Mouse (Mus musculus) liver, embryonic 11.5 days (tissue): ENCODE data around the gene Scfd2. TPM values are rescaled to one million over a fixed set of nuclear protein-coding genes. Genes with fewer than 3 reads are reported as not detected.

ENCODE experiments used
- ATAC-seq: fragments of 200-750 bp; cut with Nextera tagmentation; replicated peaks from 2 replicates; pipeline ENCODE4 v1.8.0; 2017; ENCODE audit warnings: moderate number of reproducible peaks, mild to moderate bottlenecking, moderate TSS enrichment, moderate library complexity; ENCODE audit not compliant: low FRiP score
- DNase-seq: peaks from one replicate; pipeline ENCODE4 v3.0.0-alpha.2; 2017; ENCODE audit warnings: low spot score
- H3K27ac ChIP-seq: fragments of 300-500 bp; sonication (generic); 2 replicates; pipeline ENCODE4 v1.5.1; 2014; ENCODE audit warnings: mild to moderate bottlenecking, low read depth, low read length, control low read depth
- H3K27me3 ChIP-seq: fragments of 300-500 bp; sonication (generic); replicated peaks from 2 replicates; pipeline ENCODE4 v1.6.1; 2014; ENCODE audit warnings: low read length, mixed read lengths; ENCODE audit not compliant: control insufficient read depth, insufficient read depth
- H3K36me3 ChIP-seq: fragments of 300-500 bp; sonication (generic); 2 replicates; pipeline ENCODE4 v1.6.1; 2014; ENCODE audit warnings: mild to moderate bottlenecking, low read length, moderate library complexity, mixed read lengths; ENCODE audit not compliant: control insufficient read depth, insufficient read depth
- H3K4me1 ChIP-seq: fragments of 300-500 bp; sonication (generic); replicated peaks from 2 replicates; pipeline ENCODE4 v1.6.1; 2014; ENCODE audit warnings: low read length, mixed read lengths; ENCODE audit not compliant: control insufficient read depth, insufficient read depth
- H3K4me2 ChIP-seq: fragments of 300-500 bp; sonication (generic); 2 replicates; pipeline ENCODE4 v1.6.1; 2014; ENCODE audit warnings: mild to moderate bottlenecking, control low read depth, moderate library complexity
- H3K4me3 ChIP-seq: fragments of 300-500 bp; sonication (generic); 2 replicates; pipeline ENCODE4 v1.5.1; 2014; ENCODE audit warnings: low read depth, low read length, control low read depth
- H3K9ac ChIP-seq: fragments of 300-500 bp; sonication (generic); 2 replicates; pipeline ENCODE4 v1.6.1; 2014; ENCODE audit warnings: low read depth, low read length, control low read depth
- H3K9me3 ChIP-seq: fragments of 300-500 bp; sonication (generic); 2 replicates; pipeline ENCODE4 v1.6.1; 2016; ENCODE audit warnings: low read length, inconsistent platforms, mixed read lengths; ENCODE audit not compliant: control insufficient read depth
- WGBS: fragments of 180-500 bp; shearing (Covaris S2); extraction: QIAGEN DNeasy Blood & Tissue Kit; methylation state at CpG from one replicate; pipeline ENCODE4 v1.1.7; 2014; 5-methylcytosine and 5-hydroxymethylcytosine counted together
- polyA plus RNA-seq: library from polyadenylated mRNA; unstranded; fragments of >200 nt; fragmentation: Nextera tagmentation; extraction: Ambion mirVana; gene quantifications from 2 replicates; pipeline ENCODE4 v1.2.1, GENCODE M21; 2014

Gene Scfd2
- polyA plus RNA-seq, 1 experiment from 2014 or later: 20.7 TPM

DNA sequence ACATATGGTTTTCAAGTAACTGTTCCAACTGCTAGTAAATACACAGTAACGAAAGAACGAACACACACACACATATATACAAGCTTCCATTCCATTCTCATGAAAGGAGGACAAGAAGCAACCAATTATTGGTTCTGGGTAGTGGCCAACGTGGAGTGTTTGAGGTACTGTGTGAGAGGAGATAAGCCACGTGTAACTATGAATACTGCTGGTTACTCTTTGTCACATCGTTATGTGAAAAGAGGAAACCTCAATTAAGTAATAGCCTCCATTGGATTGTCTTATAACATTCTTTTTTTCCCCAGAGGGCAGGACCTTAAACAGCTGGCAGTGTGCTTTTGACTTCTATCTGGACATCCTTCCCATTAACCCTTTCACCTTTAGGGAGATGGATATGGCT lies 4.5 kb downstream of the Scfd2 start:
- H3K36me3 ChIP-seq: no peaks in the 10 kb centered on the region
- ATAC-seq: no peak
- no peaks in the 10 kb centered on the region for H3K9me3 ChIP-seq
- no peak overlapping the region for H3K4me2 ChIP-seq
- H3K27ac ChIP-seq: no peak overlapping the region
- DNase-seq: no peak
- no peak overlapping the region for H3K4me3 ChIP-seq
- H3K27me3 ChIP-seq: no peaks in the 10 kb centered on the region
- H3K9ac ChIP-seq: no peak overlapping the region
- 64% methylated on average over 5 of the region's 5 CpGs for WGBS
- peaks cover 8% of the 10 kb centered on the region for H3K4me1 ChIP-seq

DNA sequence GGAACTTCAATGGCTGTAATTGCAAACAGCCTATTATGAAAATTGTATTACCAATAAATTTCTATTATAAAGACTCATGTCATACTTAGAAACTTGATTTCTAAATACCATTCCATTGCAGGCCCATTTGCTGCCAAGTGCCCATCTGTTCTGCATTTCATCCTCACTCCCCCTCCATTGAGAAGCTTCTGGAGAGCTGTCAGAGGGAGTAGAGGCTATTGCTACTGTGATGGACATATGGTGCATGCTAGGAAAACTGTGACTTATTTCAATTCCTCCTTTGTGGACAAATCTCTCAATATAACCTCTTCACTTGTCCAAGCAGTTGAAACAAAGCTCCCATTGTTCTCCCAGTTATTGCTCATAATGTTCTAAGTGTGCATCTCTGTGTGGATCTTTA lies 19.9 kb downstream of the Scfd2 start:
- Histone ChIP-seq H3K36me3 (no peaks in the 10 kb centered on the region; the same call in 1 of the 2 replicates), H3K27ac (no peak overlapping the region), H3K9ac (no peak overlapping the region), H3K4me1 (no peaks in the 10 kb centered on the region), H3K4me3 (no peak overlapping the region), H3K4me2 (no peak overlapping the region), H3K9me3 (no peaks in the 10 kb centered on the region), H3K27me3 (no peaks in the 10 kb centered on the region)
- ATAC-seq (no peak), DNase-seq (no peak)

GRCm38 (mm10) chr5:74492705-74493104 lies 38.9 kb downstream of the Scfd2 start:
- H3K4me3 ChIP-seq: no peak overlapping the region
- H3K9me3 ChIP-seq: no peaks in the 10 kb centered on the region
- H3K27ac ChIP-seq: no peak overlapping the region
- H3K4me1 ChIP-seq: no peaks in the 10 kb centered on the region
- no peaks in the 10 kb centered on the region for H3K36me3 ChIP-seq
- no peaks in the 10 kb centered on the region for H3K27me3 ChIP-seq
- no peak for DNase-seq
- 81% methylated on average over 3 of the region's 3 CpGs for WGBS
- no peak for ATAC-seq
- no peak overlapping the region for H3K9ac ChIP-seq
- no peak overlapping the region for H3K4me2 ChIP-seq

DNA sequence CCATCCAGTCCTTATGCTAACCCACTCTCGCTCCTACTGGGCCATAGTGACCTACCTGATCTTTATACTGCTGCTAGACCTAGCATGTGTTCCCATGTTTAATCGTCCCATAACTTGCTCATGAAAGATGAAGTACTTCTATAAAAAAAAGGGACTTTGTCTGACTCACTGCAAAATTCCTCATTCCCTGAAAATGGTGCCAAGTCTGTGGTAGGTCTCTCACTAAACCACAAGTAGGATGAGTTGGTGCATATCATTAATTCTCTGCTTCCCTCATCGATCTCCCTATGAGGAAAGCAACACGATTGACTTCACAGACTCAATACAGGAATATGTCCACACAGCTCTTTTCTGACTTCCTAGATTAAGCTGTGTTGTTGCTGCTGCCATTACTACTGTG lies 46.9 kb downstream of the Scfd2 start:
- ATAC-seq (no peak), DNase-seq (no peak)
- H3K9ac ChIP-seq: no peak overlapping the region
- H3K4me2 ChIP-seq: no peak overlapping the region
- no peaks in the 10 kb centered on the region for H3K27me3 ChIP-seq
- no peak overlapping the region for H3K27ac ChIP-seq
- H3K4me3 ChIP-seq: no peak overlapping the region
- H3K36me3 ChIP-seq: no peaks in the 10 kb centered on the region
- 88% methylated on average over 4 of the region's 4 CpGs for WGBS
- H3K9me3 ChIP-seq: no peaks in the 10 kb centered on the region
- no peaks in the 10 kb centered on the region; the same call in 1 of the 2 replicates for H3K4me1 ChIP-seq

- Histone ChIP-seq H3K36me3 (no peaks in the 10 kb centered on the region), H3K4me2 (no peak overlapping the region), H3K9ac (no peak overlapping the region), H3K9me3 (no peaks in the 10 kb centered on the region), H3K4me3 (no peak overlapping the region), H3K4me1 (no peaks in the 10 kb centered on the region; the same call in 1 of the 2 replicates), H3K27me3 (no peaks in the 10 kb centered on the region), H3K27ac (no peak overlapping the region)
- no peak for DNase-seq
- no peak for ATAC-seq
- 76% methylated on average over 6 of the region's 6 CpGs for WGBS
Measured at GRCm38 (mm10) chr5:74482633-74483032, 48.9 kb downstream of the Scfd2 start.

GRCm38 (mm10) chr5:74482034-74482433 lies 49.5 kb downstream of the Scfd2 start:
- Histone ChIP-seq H3K4me1 (no peaks in the 10 kb centered on the region; the same call in 1 of the 2 replicates), H3K9me3 (no peaks in the 10 kb centered on the region), H3K27ac (no peak overlapping the region), H3K9ac (no peak overlapping the region), H3K4me3 (no peak overlapping the region), H3K4me2 (no peak overlapping the region), H3K36me3 (no peaks in the 10 kb centered on the region), H3K27me3 (no peaks in the 10 kb centered on the region)
- 82% methylated on average over 3 of the region's 3 CpGs for WGBS
- no peak for DNase-seq
- no peak for ATAC-seq

GRCm38 (mm10) chr5:74480409-74480808 lies 51.1 kb downstream of the Scfd2 start:
- DNase-seq (no peak), ATAC-seq (no peak)
- Histone ChIP-seq H3K9ac (no peak overlapping the region), H3K4me2 (no peak overlapping the region), H3K9me3 (no peaks in the 10 kb centered on the region), H3K4me1 (no peaks in the 10 kb centered on the region; the same call in 1 of the 2 replicates), H3K36me3 (no peaks in the 10 kb centered on the region), H3K27me3 (no peaks in the 10 kb centered on the region), H3K27ac (no peak overlapping the region), H3K4me3 (no peak overlapping the region)
- 73% methylated on average over 4 of the region's 4 CpGs for WGBS

DNA sequence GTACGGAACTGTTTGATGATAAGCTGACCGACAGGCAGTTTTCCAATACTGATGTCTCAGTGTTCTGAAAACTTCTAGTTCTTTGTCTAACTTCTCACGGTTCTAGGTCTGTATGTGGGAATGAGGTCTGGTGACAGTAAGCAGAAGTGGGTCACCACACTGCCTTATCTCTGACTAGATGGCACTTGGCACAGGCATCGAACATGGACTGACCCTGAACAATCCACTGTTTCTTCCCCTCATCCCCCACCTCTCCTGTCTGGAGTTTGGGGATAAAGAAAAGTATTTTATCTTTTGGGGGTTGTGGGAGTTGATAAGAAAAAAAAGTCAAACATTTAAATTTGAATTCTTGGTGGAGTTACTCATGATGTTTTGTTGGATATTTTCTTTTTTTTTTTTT lies 51.6 kb downstream of the Scfd2 start:
- no peaks in the 10 kb centered on the region for H3K36me3 ChIP-seq
- DNase-seq (no peak), ATAC-seq (no peak)
- no peaks in the 10 kb centered on the region for H3K27me3 ChIP-seq
- H3K4me3 ChIP-seq: no peak overlapping the region
- 50% methylated on average over 4 of the region's 4 CpGs for WGBS
- H3K27ac ChIP-seq: no peak overlapping the region
- no peaks in the 10 kb centered on the region; the same call in 1 of the 2 replicates for H3K4me1 ChIP-seq
- H3K9me3 ChIP-seq: no peaks in the 10 kb centered on the region
- H3K9ac ChIP-seq: no peak overlapping the region
- H3K4me2 ChIP-seq: no peak overlapping the region

DNA sequence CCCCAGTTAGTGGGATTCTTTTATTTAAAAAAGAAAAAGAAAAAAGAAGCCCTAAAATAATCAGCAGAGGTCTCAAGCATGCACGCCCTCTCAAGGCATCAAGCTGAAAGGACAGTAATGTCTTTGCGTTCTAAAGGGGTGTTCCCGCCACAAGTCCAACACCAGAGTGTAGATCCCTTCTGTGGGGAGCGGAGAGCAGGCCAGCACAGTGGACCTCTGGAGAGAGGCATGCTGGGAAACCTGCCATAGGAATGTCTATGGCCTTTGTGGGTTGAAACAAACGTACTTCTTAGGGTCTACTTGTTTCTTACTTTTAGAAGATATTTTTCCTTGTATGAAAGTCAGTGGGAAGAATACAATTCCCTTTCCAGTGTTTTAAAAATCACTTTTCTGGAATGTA lies 52.4 kb downstream of the Scfd2 start:
- no peak overlapping the region for H3K27ac ChIP-seq
- H3K27me3 ChIP-seq: no peaks in the 10 kb centered on the region
- no peak for ATAC-seq
- no peaks in the 10 kb centered on the region for H3K36me3 ChIP-seq
- DNase-seq: no peak
- H3K4me3 ChIP-seq: no peak overlapping the region
- 76% methylated on average over 5 of the region's 5 CpGs for WGBS
- H3K4me1 ChIP-seq: no peaks in the 10 kb centered on the region; the same call in 1 of the 2 replicates
- H3K4me2 ChIP-seq: no peak overlapping the region
- H3K9ac ChIP-seq: no peak overlapping the region
- H3K9me3 ChIP-seq: no peaks in the 10 kb centered on the region
